Mouse (Mus musculus) gastrocnemius, postnatal 25 days (tissue): ENCODE results near the gene Pik3c2a. TPM values are rescaled to one million over a fixed set of nuclear protein-coding genes. Genes with fewer than 3 reads are reported as not detected.
A peak's percentile ranks its signal among the peaks of the same experiment; 100 is the strongest.
"Not testable (repeated sequence)": the region's sequence is repeated elsewhere in the genome, so short reads cannot be mapped to it uniquely, and the experiment has no call there.

Experiments used
- DNase-seq: peaks from one replicate; pipeline ENCODE4 v3.0.0; 2022
- total RNA-seq, 2 experiments: library from RNA; stranded (reverse); gene quantifications; 1 replicate in 1 of 2; 2 replicates in 1 of 2; pipeline ENCODE4 v1.2.3; 2021

Gene Pik3c2a
- total RNA-seq, 2 experiments from 2014 or later: 6.4 to 6.9 TPM

- DNase-seq: no peak
Observed at GRCm38 (mm10) chr7:116392329-116392728, 50.9 kb downstream of the Pik3c2a start.

- not testable (repeated sequence) for DNase-seq
Observed at GRCm38 (mm10) chr7:116387389-116387788, 55.9 kb downstream of the Pik3c2a start.

GRCm38 (mm10) chr7:116379181-116379580 lies 64.1 kb downstream of the Pik3c2a start:
- not testable (repeated sequence) for DNase-seq

- DNase-seq: no peak
Observed at GRCm38 (mm10) chr7:116374284-116374683, 69.0 kb downstream of the Pik3c2a start.

- peak; percentile 28 for DNase-seq
Observed at GRCm38 (mm10) chr7:116336226-116336625, 107.0 kb downstream of the Pik3c2a start.

- DNase-seq: no peak
Observed at GRCm38 (mm10) chr7:116335133-116335532, 108.1 kb downstream of the Pik3c2a start.

GRCm38 (mm10) chr7:116334669-116335038 lies 108.6 kb downstream of the Pik3c2a start:
- no peak for DNase-seq

GRCm38 (mm10) chr7:116333713-116334668 lies 109.3 kb downstream of the Pik3c2a start, which contains the start of gene Rps13:
Rps13 (minus strand) TSS chr7:116334195.
- peak; percentile 96 for DNase-seq

GRCm38 (mm10) chr7:116331246-116331645 lies 112.0 kb downstream of the Pik3c2a start:
- no peak for DNase-seq

GRCm38 (mm10) chr7:116329858-116330257 lies 113.4 kb downstream of the Pik3c2a start:
- DNase-seq: no peak

GRCm38 (mm10) chr7:116328777-116329176 lies 114.5 kb downstream of the Pik3c2a start:
- no peak for DNase-seq

GRCm38 (mm10) chr7:116327901-116328300 lies 115.3 kb downstream of the Pik3c2a start:
- DNase-seq: no peak

- peak; percentile 47 for DNase-seq
Observed at GRCm38 (mm10) chr7:116323331-116323964, 119.8 kb downstream of the Pik3c2a start.

- DNase-seq: no peak
Observed at GRCm38 (mm10) chr7:116309456-116309855, 133.8 kb downstream of the Pik3c2a start.

- DNase-seq: no peak
Observed at GRCm38 (mm10) chr7:116308632-116308991, 134.6 kb downstream of the Pik3c2a start.

GRCm38 (mm10) chr7:116307871-116308631 lies 135.2 kb downstream of the Pik3c2a start, which contains the start of gene Plekha7:
Plekha7 (minus strand) TSS chr7:116308376.
- peak; percentile 20 for DNase-seq

GRCm38 (mm10) chr7:116307099-116307870 lies 136.0 kb downstream of the Pik3c2a start:
- peak; percentile 59 for DNase-seq

- DNase-seq: no peak
Observed at GRCm38 (mm10) chr7:116306601-116307000, 136.6 kb downstream of the Pik3c2a start.

GRCm38 (mm10) chr7:116301661-116302311 lies 141.5 kb downstream of the Pik3c2a start:
- peak; percentile 61 for DNase-seq

GRCm38 (mm10) chr7:116301144-116301543 lies 142.1 kb downstream of the Pik3c2a start:
- no peak for DNase-seq

- no peak for DNase-seq
Observed at GRCm38 (mm10) chr7:116298851-116299250, 144.4 kb downstream of the Pik3c2a start.
